Mouse (Mus musculus) heart, embryonic 14.5 days (tissue): ENCODE results near the gene Olfm2. TPM values are rescaled to one million over a fixed set of nuclear protein-coding genes. Genes with fewer than 3 reads are reported as not detected.
"Not testable (repeated sequence)": the region's sequence is repeated elsewhere in the genome, so short reads cannot be mapped to it uniquely, and the experiment has no call there.

Source experiments
- ATAC-seq: fragments of 200-750 bp; cut with Nextera tagmentation; 2 replicates; pipeline ENCODE4 v1.8.0; 2017; ENCODE audit warnings: low read depth, moderate TSS enrichment; ENCODE audit not compliant: insufficient number of reproducible peaks, insufficient read depth, low FRiP score
- H3K27ac ChIP-seq, 2 experiments: fragments of 200-500 bp in 1 of 2; fragments of 300-500 bp in 1 of 2; sonication (generic) in 1 of 2; replicated peaks in 1 of 2; 2 replicates each; pipeline ENCODE4 v1.5.1; 2012 to 2014; ENCODE audit warnings: low read depth in 2 of 2, low read length in 2 of 2, control low read depth in 1 of 2, mild to moderate bottlenecking in 1 of 2, mixed read lengths in 1 of 2; ENCODE audit not compliant: control insufficient read depth in 1 of 2, insufficient read depth in 1 of 2
- H3K27me3 ChIP-seq: fragments of 300-500 bp; sonication (generic); 2 replicates; pipeline ENCODE4 v1.6.1; 2014; ENCODE audit warnings: mild to moderate bottlenecking, low read length, control low read depth; ENCODE audit not compliant: control insufficient read depth, insufficient read depth
- H3K36me3 ChIP-seq: fragments of 300-500 bp; sonication (generic); 2 replicates; pipeline ENCODE4 v1.6.1; 2014; ENCODE audit warnings: mild to moderate bottlenecking, control low read depth, low read length, mixed read lengths; ENCODE audit not compliant: control insufficient read depth, insufficient read depth
- H3K4me1 ChIP-seq, 2 experiments: fragments of 200-500 bp in 1 of 2; fragments of 300-500 bp in 1 of 2; sonication (generic) in 1 of 2; 2 replicates each; pipeline ENCODE4 v1.6.1; 2012 to 2014; ENCODE audit warnings: low read length in 2 of 2, control low read depth in 1 of 2, mixed read lengths in 1 of 2; ENCODE audit not compliant: control insufficient read depth in 2 of 2, insufficient read depth in 2 of 2
- H3K4me2 ChIP-seq: fragments of 300-500 bp; sonication (generic); 2 replicates; pipeline ENCODE4 v1.6.1; 2014; ENCODE audit warnings: mild to moderate bottlenecking, low read length
- H3K4me3 ChIP-seq, 2 experiments: fragments of 200-500 bp in 1 of 2; fragments of 300-500 bp in 1 of 2; sonication (generic) in 1 of 2; 2 replicates each; pipeline ENCODE4 v1.5.1; 2012 to 2014; ENCODE audit warnings: low read length in 2 of 2, mild to moderate bottlenecking in 2 of 2, control low read depth in 1 of 2, low read depth in 1 of 2, moderate library complexity in 1 of 2; ENCODE audit not compliant: control insufficient read depth in 1 of 2, insufficient read depth in 1 of 2
- H3K9ac ChIP-seq: fragments of 300-500 bp; sonication (generic); 2 replicates; pipeline ENCODE4 v1.6.1; 2014; ENCODE audit warnings: mild to moderate bottlenecking, low read length
- H3K9me3 ChIP-seq: fragments of 300-500 bp; sonication (generic); 2 replicates; pipeline ENCODE4 v1.6.1; 2016; ENCODE audit warnings: low read length, control low read depth; ENCODE audit not compliant: control insufficient read depth
- WGBS: fragments of 180-500 bp; shearing (Covaris S2); extraction: QIAGEN DNeasy Blood & Tissue Kit; methylation state at CpG from one replicate; pipeline ENCODE4 v1.1.7; 2014; 5-methylcytosine and 5-hydroxymethylcytosine counted together
- polyA plus RNA-seq: library from polyadenylated mRNA; unstranded; fragments of >200 nt; fragmentation: Nextera tagmentation; extraction: Ambion mirVana; gene quantifications from 2 replicates; pipeline ENCODE4 v1.2.1, GENCODE M21; 2014

Gene Olfm2
- polyA plus RNA-seq, 1 experiment from 2014 or later = 1.3 TPM

GRCm38 (mm10) chr9:20694721-20695235 is 51.4 kb downstream of the Olfm2 start:
- no peaks in the 10 kb centered on the region for H3K36me3 ChIP-seq
- H3K9me3 ChIP-seq = no peaks in the 10 kb centered on the region
- H3K4me1 ChIP-seq = peaks cover 5 to 17% of the 10 kb centered on the region in 2 experiments
- peak overlapping the region; percentile 76 for H3K4me2 ChIP-seq
- peak overlapping the region; percentile 36 to 41 for H3K4me3 ChIP-seq
- no peak for ATAC-seq
- WGBS = 5% methylated on average over 25 of the region's 25 CpGs
- peak overlapping the region; percentile 58 for H3K9ac ChIP-seq
- peaks cover 24% of the 10 kb centered on the region for H3K27me3 ChIP-seq
- H3K27ac ChIP-seq = no peak overlapping the region

DNA sequence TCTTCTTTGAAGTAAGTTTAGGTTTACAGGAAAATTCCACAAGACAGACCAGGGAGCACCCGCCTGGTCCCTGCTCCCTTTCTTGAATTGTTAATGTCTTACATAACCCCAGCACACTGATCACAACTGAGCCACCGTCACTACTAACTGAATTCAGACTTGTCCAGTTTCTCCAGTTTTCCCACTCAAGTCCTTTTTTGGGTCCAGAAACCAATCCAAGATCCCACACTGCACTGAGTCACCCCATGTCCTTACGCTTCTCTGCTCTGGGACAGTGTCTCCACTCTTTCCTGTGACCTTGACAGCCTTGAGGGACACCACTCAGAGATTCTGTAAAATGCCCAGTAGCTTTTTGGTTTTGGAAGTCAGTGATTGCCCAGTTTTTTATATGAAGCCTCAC is 53.3 kb downstream of the Olfm2 start:
- peaks cover 9 to 23% of the 10 kb centered on the region in 2 experiments for H3K4me1 ChIP-seq
- no peak overlapping the region for H3K9ac ChIP-seq
- H3K4me2 ChIP-seq = no peak overlapping the region
- H3K27me3 ChIP-seq = peaks cover 24% of the 10 kb centered on the region
- no peak overlapping the region for H3K4me3 ChIP-seq
- WGBS = 87% methylated on average over 3 of the region's 3 CpGs
- no peak for ATAC-seq
- H3K27ac ChIP-seq = no peak overlapping the region
- H3K36me3 ChIP-seq = no peaks in the 10 kb centered on the region
- H3K9me3 ChIP-seq = no peaks in the 10 kb centered on the region

- not testable (repeated sequence) for H3K36me3 ChIP-seq, H3K4me2 ChIP-seq, H3K4me3 ChIP-seq, H3K9ac ChIP-seq, ATAC-seq, H3K27ac ChIP-seq, H3K9me3 ChIP-seq
- Histone ChIP-seq H3K4me1 (peaks cover 9 to 17% of the 10 kb centered on the region in 2 experiments), H3K27me3 (peaks cover 17% of the 10 kb centered on the region)
- WGBS = 90% methylated on average over 2 of the region's 2 CpGs
Measured at GRCm38 (mm10) chr9:20690449-20690848, 55.7 kb downstream of the Olfm2 start.

DNA sequence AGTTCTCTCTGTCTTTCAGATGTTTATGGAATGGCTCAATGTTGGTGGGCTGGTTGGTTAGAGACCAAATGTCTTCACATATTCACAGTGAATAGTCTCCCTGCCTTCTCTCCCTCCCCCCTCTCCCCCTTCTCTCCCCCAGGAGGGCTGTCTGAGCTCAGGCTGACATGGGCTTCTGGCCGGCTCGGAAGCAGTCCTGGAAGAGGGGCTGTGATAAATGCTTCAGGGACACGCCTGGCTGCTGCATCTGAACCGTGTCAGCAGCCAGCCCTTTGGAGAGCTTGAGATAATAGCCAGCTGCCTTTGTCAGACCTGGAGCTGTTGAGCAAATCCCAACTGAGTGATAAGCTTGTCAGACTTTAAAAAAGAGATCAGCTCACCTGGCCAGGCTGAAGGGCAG is 56.2 kb downstream of the Olfm2 start:
- no peak overlapping the region for H3K9ac ChIP-seq
- no peak overlapping the region for H3K4me2 ChIP-seq
- H3K36me3 ChIP-seq = no peaks in the 10 kb centered on the region
- 0% methylated on average over 4 of the region's 4 CpGs for WGBS
- peak; percentile 56; the same call in 1 of the 2 replicates for ATAC-seq
- H3K4me1 ChIP-seq = peaks cover 9 to 14% of the 10 kb centered on the region in 2 experiments
- no peaks in the 10 kb centered on the region for H3K9me3 ChIP-seq
- H3K27ac ChIP-seq = no peak overlapping the region; a peak in 1 of 4 replicates
- peaks cover 14% of the 10 kb centered on the region for H3K27me3 ChIP-seq
- no peak overlapping the region for H3K4me3 ChIP-seq

GRCm38 (mm10) chr9:20689403-20689802 is 56.7 kb downstream of the Olfm2 start:
- Histone ChIP-seq H3K27ac (no peak overlapping the region; a peak in 1 of 4 replicates), H3K36me3 (no peaks in the 10 kb centered on the region), H3K27me3 (peaks cover 11% of the 10 kb centered on the region), H3K9me3 (no peaks in the 10 kb centered on the region), H3K4me3 (no peak overlapping the region), H3K4me1 (peaks cover 7 to 9% of the 10 kb centered on the region in 2 experiments), H3K4me2 (no peak overlapping the region), H3K9ac (no peak overlapping the region)
- ATAC-seq = no peak
- whole genome bisulfite sequencing = 40% methylated on average over 1 of the region's 1 CpGs

DNA sequence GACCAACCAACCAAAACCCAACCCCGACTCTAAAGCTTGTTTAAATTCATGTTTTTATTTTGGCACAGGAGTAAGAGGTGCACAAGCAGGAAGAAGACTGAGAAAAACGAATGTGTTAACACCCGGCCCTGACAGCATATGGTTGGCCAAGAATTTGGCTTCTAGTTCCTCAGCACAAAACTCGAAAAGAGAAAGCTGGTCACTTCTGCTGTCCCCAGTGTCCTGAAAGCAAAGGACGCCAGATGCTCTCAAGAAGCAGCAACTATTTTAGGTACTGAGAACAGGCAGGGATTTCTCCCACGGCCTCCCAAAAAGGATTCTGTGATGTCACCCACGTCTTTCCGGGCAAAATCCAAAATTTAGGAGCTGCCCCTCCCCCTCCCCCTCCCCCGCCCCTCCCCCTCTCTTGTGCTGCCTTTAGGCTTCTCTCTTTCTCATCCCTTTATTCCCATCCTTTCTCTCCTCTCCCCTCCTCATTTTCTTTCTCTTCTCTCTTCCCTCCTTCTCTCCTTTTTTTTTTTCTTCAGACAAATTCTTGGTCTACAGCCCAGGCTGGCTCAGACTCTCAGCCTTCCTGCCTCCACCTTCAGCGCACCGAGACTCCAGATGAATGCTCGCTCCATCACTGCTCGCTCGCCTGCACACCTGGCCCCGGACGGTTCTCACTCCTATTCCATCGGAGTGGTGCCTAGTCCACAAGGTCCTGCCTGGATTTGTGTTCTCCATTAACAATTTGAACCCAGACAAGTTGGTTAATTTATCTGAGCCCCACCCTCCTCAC is 60.9 kb downstream of the Olfm2 start:
- no peak overlapping the region for H3K4me2 ChIP-seq
- no peak overlapping the region for H3K27ac ChIP-seq
- no peak overlapping the region for H3K9ac ChIP-seq
- H3K36me3 ChIP-seq = no peaks in the 10 kb centered on the region
- H3K4me1 ChIP-seq = peaks cover 6 to 9% of the 10 kb centered on the region in 2 experiments
- no peaks in the 10 kb centered on the region for H3K27me3 ChIP-seq
- no peak overlapping the region for H3K4me3 ChIP-seq
- no peak for ATAC-seq
- WGBS = 45% methylated on average over 16 of the region's 17 CpGs
- H3K9me3 ChIP-seq = no peaks in the 10 kb centered on the region

GRCm38 (mm10) chr9:20682389-20682722 is 63.8 kb downstream of the Olfm2 start:
- H3K9ac ChIP-seq = no peak overlapping the region
- WGBS = 73% methylated on average over 2 of the region's 2 CpGs
- no peaks in the 10 kb centered on the region for H3K4me1 ChIP-seq
- no peak overlapping the region for H3K4me2 ChIP-seq
- H3K36me3 ChIP-seq = no peaks in the 10 kb centered on the region
- H3K27me3 ChIP-seq = no peaks in the 10 kb centered on the region
- no peak for ATAC-seq
- no peak overlapping the region for H3K27ac ChIP-seq
- H3K4me3 ChIP-seq = no peak overlapping the region
- no peaks in the 10 kb centered on the region for H3K9me3 ChIP-seq
